Mouse (Mus musculus) gastrocnemius, postnatal 14 days (tissue): ENCODE measurements around the gene Stmn3. TPM values are rescaled to one million over a fixed set of nuclear protein-coding genes. Genes with fewer than 3 reads are reported as not detected.
A peak's percentile ranks its signal among the peaks of the same experiment; 100 is the strongest.
"Not testable (repeated sequence)": the region's sequence is repeated elsewhere in the genome, so short reads cannot be mapped to it uniquely, and the experiment has no call there.

ENCODE experiments used
- DNase-seq: peaks from one replicate; pipeline ENCODE4 v3.0.0; 2021; ENCODE audit warnings: mixed read lengths
- intact Hi-C: fragments of 180-260 bp; cut with DNase I; formaldehyde crosslinking; loops from one replicate; pipeline ENCODE4 v1.15.1; 2025; ENCODE audit warnings: low total_unique reads
- total RNA-seq, 2 experiments: library from RNA; stranded (reverse); gene quantifications; 2 replicates each; pipeline ENCODE4 v1.2.3; 2021

The Stmn3 gene
- total RNA-seq, 2 experiments from 2014 or later, result 0.27 TPM; not detected in 1

DNA sequence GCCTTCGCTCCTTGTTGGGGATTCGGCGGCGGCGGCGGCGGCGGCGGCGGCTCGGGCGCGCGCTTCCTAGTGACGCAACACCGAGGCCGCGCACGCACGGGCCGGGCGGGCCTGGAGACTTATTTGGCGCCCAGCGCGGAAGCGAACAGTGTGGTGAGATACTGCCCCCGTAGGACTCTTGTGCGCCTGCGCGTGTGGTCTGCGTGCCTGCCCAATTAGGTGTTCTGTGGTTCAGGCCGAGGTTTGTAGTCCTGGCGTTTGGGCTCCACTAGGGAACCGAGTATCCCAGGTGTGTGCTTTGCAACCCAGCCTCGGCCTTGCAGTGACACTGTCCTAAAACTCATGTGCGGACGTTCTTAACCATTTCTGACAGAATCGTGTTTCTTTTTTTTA is 26.3 kb downstream of the Stmn3 start, which contains the start of gene Gmeb2:
TSS of gene Gmeb2 (minus strand) at position 78 of the 393 bp plus-strand sequence.
- intact Hi-C loops, result not testable (repeated sequence)
- peak; percentile 93 for DNase-seq

DNA sequence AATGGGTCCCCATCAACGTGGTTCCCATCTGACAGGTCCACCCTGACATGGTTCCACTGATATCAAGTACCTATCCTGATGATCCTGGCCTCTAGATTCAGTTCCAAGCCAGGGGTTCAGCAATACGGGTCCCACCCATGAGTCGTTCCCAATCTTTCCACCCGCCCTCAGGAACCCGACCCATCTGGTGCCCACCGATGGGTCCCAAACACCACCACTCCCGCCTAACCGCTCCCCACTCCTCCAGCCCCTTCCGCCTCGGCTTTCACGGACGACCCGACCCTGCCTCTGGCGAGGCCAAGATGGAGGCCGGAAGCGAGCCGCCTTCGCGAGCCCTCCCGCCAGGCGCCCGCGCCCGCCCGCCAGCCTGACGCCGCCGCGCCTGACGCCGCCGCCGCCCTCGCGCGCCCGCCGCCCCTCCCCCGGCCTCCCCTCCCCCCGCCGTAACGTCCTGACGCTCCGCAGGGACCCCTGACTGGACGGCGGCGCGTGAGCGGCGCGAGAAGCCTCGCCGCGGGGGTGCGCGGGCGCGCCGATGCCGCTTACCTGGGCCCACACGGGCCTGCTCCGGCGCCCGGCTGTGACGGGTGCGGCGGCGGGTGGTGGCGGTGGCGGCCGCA is 26.9 kb downstream of the Stmn3 start:
- intact Hi-C loops, result no loop called here
- DNase-seq, result peak; percentile 88

GRCm38 (mm10) chr2:181286629-181287337 is 27.5 kb downstream of the Stmn3 start:
- intact Hi-C loops, result no loop called here
- no peak for DNase-seq

DNA sequence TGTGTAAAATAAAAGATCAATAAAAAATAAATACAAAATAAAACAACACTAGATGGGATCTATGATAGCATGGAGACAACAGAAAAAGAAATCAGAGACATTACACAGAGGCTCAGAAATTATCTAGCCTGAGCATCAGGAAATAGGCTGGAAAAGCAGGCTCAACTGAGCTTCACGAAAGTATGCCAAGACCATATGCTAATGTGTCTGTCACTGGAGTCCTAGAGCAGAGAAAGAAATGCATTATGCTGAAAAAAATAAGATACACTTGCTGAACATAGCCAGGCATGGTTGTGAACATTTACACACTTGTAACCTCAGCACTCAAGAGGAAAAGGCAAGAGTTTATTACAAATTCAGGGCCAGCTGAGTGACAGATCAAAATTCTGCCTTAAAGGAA is 34.3 kb downstream of the Stmn3 start:
- intact Hi-C loops, result no loop called here
- no peak for DNase-seq

- no peak for DNase-seq
- intact Hi-C loops, result no loop called here
Measured at GRCm38 (mm10) chr2:181277866-181278265, 36.4 kb downstream of the Stmn3 start.

DNA sequence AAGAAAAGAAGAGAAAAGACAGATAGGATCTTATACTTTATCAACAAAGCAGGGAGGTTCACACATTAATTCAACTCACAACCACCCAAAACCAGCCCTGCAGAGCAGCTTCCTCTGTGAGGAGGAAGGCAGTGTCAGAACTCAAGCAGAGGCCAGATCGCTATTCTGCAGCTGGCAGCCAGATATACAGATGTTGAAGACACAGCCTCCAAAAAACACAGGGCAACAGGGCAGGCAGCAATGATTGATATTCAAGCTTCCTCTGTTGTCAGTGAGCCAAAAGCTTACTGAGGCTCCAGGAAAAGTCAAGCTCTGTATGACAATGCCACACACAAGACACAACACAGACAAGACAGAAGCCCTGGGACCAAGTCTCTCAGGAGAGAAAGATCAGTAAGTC is 37.5 kb downstream of the Stmn3 start:
- intact Hi-C loops, result no loop called here
- no peak for DNase-seq

GRCm38 (mm10) chr2:181274639-181275038 is 39.7 kb downstream of the Stmn3 start:
- no peak for DNase-seq
- intact Hi-C loops, result no loop called here

- DNase-seq, result no peak
- intact Hi-C loops, result no loop called here
Measured at GRCm38 (mm10) chr2:181273829-181274228, 40.5 kb downstream of the Stmn3 start.

DNA sequence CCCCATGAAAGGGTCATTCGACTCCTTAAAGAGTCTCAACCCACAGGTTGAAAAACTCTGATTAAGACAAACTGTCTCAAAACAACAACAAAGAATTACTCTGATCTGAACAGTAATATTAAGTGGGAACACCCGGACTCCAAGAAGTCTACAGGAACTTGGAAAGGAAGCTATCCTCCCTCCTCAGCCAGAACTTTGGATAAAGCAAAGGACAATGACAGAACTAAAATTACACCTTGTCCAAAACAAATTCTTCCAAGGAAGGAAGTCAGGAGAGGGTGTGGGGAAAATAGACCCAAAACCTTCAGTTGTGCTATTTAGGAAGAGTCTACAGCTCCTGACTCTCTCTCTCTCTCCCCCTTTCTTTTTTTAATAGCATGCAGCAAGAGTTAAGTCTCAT is 42.2 kb downstream of the Stmn3 start:
- no peak for DNase-seq
- intact Hi-C loops, result no loop called here

GRCm38 (mm10) chr2:181266839-181267238 is 47.5 kb downstream of the Stmn3 start:
- intact Hi-C loops, result no loop called here
- DNase-seq, result no peak

Other genes with a start within 250 kb of the Stmn3 start
- under 1 TPM; 0.07 to 0.16 TPM for gene Kcnq2, start 179.2 kb downstream of the Stmn3 start, total RNA-seq
- gene Eef1a2, start 157.5 kb downstream of the Stmn3 start, total RNA-seq, result 1,000 to 10,000 TPM; 2,249 to 2,405 TPM
- 10 to 100 TPM; 52.9 to 58.5 TPM for gene Ppdpf, start 127.3 kb downstream of the Stmn3 start, total RNA-seq
- gene Ptk6, start 111.7 kb downstream of the Stmn3 start, total RNA-seq, result not detected
- under 1 TPM; 0.10 to 0.18 TPM for gene Srms, start 101.3 kb downstream of the Stmn3 start, total RNA-seq
- gene Fndc11, start 94.5 kb downstream of the Stmn3 start, total RNA-seq, result not detected
- gene Helz2, start 72.5 kb downstream of the Stmn3 start, total RNA-seq, result 1 to 10 TPM; 2.9 to 3.0 TPM
- 1 to 10 TPM; 6.6 to 6.8 TPM for gene Gmeb2, start 26.5 kb downstream of the Stmn3 start, total RNA-seq
- gene Rtel1, start 5.2 kb upstream of the Stmn3 start, total RNA-seq, result 10 to 100 TPM; 14.2 to 15.5 TPM
- 10 to 100 TPM; 12.5 to 14.3 TPM for gene Zgpat, start 50.4 kb upstream of the Stmn3 start, total RNA-seq
- gene Arfrp1, start 50.9 kb upstream of the Stmn3 start, total RNA-seq, result 10 to 100 TPM; 21.0 to 21.8 TPM
- gene Lime1, start 65.6 kb upstream of the Stmn3 start, total RNA-seq, result 1 to 10 TPM; 4.4 to 4.6 TPM
- 1 to 10 TPM; 5.3 to 5.7 TPM for gene Zbtb46, start 144.9 kb upstream of the Stmn3 start, total RNA-seq
- gene Abhd16b, start 178.7 kb upstream of the Stmn3 start, total RNA-seq, result not detected
- 10 to 100 TPM; 58.7 to 59.4 TPM for gene Tpd52l2, start 182.6 kb upstream of the Stmn3 start, total RNA-seq
- gene Dnajc5, start 206.0 kb upstream of the Stmn3 start, total RNA-seq, result 10 to 100 TPM; 47.8 to 51.8 TPM